Mouse (Mus musculus) C2C12 (cell line): ENCODE results near the gene Fem1b.

Experiments used
- CTCF ChIP-seq: IDR thresholded peaks from one replicate; pipeline ENCODE4 v1.5.1; 2011; ENCODE audit not compliant: control insufficient read depth, insufficient read depth, insufficient read length
- MAX ChIP-seq: IDR thresholded peaks from one replicate; pipeline ENCODE4 v1.6.1; 2011; ENCODE audit warnings: mild to moderate bottlenecking, control low read depth
- MYOG ChIP-seq: IDR thresholded peaks from one replicate; pipeline ENCODE4 v1.6.1; 2011; ENCODE audit not compliant: control insufficient read depth, insufficient read length; ENCODE audit errors: extremely low read depth
- USF1 ChIP-seq: IDR thresholded peaks from one replicate; pipeline ENCODE4 v1.6.1; 2011; ENCODE audit warnings: low read depth, mild to moderate bottlenecking, control low read depth, moderate library complexity

GRCm38 (mm10) chr9:62768361-62768760, 43.4 kb downstream of the Fem1b start:
- TF ChIP-seq USF1 (no peak), MAX (no peak), MYOG (no peak), CTCF (no peak)
